Mouse (Mus musculus) spleen, adult 2 months (tissue): Measurements from ENCODE around the gene Vstm2l.

ENCODE experiments used
- CTCF ChIP-seq: fragments of 200-500 bp; IDR thresholded peaks from 2 replicates; pipeline ENCODE4 v1.5.1; 2011; ENCODE audit warnings: mild to moderate bottlenecking, inconsistent platforms; ENCODE audit not compliant: insufficient read depth, insufficient read length, insufficient replicate concordance; ENCODE audit errors: extremely low read depth
- POLR2A ChIP-seq: fragments of 200-500 bp; IDR thresholded peaks from 2 replicates; pipeline ENCODE4 v1.6.1; 2011; ENCODE audit warnings: low read depth, low read length, inconsistent platforms

GRCm38 (mm10) chr2:157923406-157923805 lies 9.0 kb downstream of the Vstm2l start:
- no peak for TF ChIP-seq POLR2A
- no peak for TF ChIP-seq CTCF
